Mouse (Mus musculus) right cerebral cortex, adult 2 months (tissue): ENCODE measurements around the gene Mymk.

ENCODE experiments used
- DNase-seq, 2 experiments: peaks; one replicate each; pipeline ENCODE4 v3.0.0; 2021 to 2022; ENCODE audit warnings: low spot score in 2 of 2

The Mymk gene

GRCm38 (mm10) chr2:27079152-27079584 is 7.2 kb upstream of the Mymk start, which contains the start of gene Adamtsl2:
TSS of gene Adamtsl2 (plus strand) at chr2:27079379.
- DNase-seq = no peak

GRCm38 (mm10) chr2:27078312-27078711 is 6.3 kb upstream of the Mymk start:
- no peak for DNase-seq

- DNase-seq = no peak
Observed at GRCm38 (mm10) chr2:27077655-27078244, 5.8 kb upstream of the Mymk start.

GRCm38 (mm10) chr2:27075485-27075884 is 3.5 kb upstream of the Mymk start:
- no peak for DNase-seq

- DNase-seq = no peak
Observed at GRCm38 (mm10) chr2:27074804-27075203, 2.8 kb upstream of the Mymk start.

GRCm38 (mm10) chr2:27073407-27073806 is 1.4 kb upstream of the Mymk start:
- no peak for DNase-seq

- DNase-seq = peak; percentile 83 to 89
Observed at GRCm38 (mm10) chr2:27071137-27071536, 842 bp downstream of the Mymk start.

GRCm38 (mm10) chr2:27070247-27070813 is 1.6 kb downstream of the Mymk start:
- DNase-seq = peak; percentile 37 to 39

GRCm38 (mm10) chr2:27069646-27070045 is 2.3 kb downstream of the Mymk start:
- DNase-seq = no peak

- no peak for DNase-seq
Observed at GRCm38 (mm10) chr2:27067996-27068395, 4.0 kb downstream of the Mymk start.

GRCm38 (mm10) chr2:27067124-27067523 is 4.9 kb downstream of the Mymk start:
- DNase-seq = no peak

GRCm38 (mm10) chr2:27059187-27059586 is 12.8 kb downstream of the Mymk start:
- DNase-seq = no peak

- no peak for DNase-seq
Observed at GRCm38 (mm10) chr2:27058751-27059150, 13.2 kb downstream of the Mymk start.

GRCm38 (mm10) chr2:27058251-27058650 is 13.7 kb downstream of the Mymk start:
- DNase-seq = no peak

- DNase-seq = no peak
Observed at GRCm38 (mm10) chr2:27049408-27049807, 22.6 kb downstream of the Mymk start.

GRCm38 (mm10) chr2:27045979-27046770 is 25.8 kb downstream of the Mymk start:
- DNase-seq = no peak

GRCm38 (mm10) chr2:27044641-27045040 is 27.3 kb downstream of the Mymk start:
- no peak for DNase-seq

GRCm38 (mm10) chr2:27044166-27044565 is 27.8 kb downstream of the Mymk start:
- DNase-seq = no peak

GRCm38 (mm10) chr2:27043461-27043860 is 28.5 kb downstream of the Mymk start:
- peak; percentile 91 to 93 for DNase-seq

GRCm38 (mm10) chr2:27042131-27042844 is 29.7 kb downstream of the Mymk start:
- DNase-seq = no peak

- peak in 1 of 2 experiments; percentile 33 for DNase-seq
Observed at GRCm38 (mm10) chr2:27039286-27039685, 32.7 kb downstream of the Mymk start.

GRCm38 (mm10) chr2:27038596-27038995 is 33.4 kb downstream of the Mymk start:
- DNase-seq = peak; percentile 73 to 85
